Mouse (Mus musculus): Measurements from ENCODE around the gene Rgs9.

GRCm38 (mm10) chr11:109217827-109218536 is 79.9 kb downstream of the Rgs9 start:
- TF ChIP-seq CTCF (conservative IDR thresholded peaks at IDR 0.05; ENCODE audit: insufficient read depth, insufficient read length, low read depth, low read length) (no peak), POLR2A (IDR thresholded peaks at IDR 0.05; ENCODE audit: low read depth, low read length) (no peak)
